Mouse (Mus musculus) stomach, adult 2 months (tissue): ENCODE data around the gene Morn4. TPM values are rescaled to one million over a fixed set of nuclear protein-coding genes. Genes with fewer than 3 reads are reported as not detected.

Experiments used
- polyA plus RNA-seq: library from polyadenylated mRNA; depleted of rRNA; stranded (reverse); fragments of >200 nt; gene quantifications from 2 replicates; pipeline ENCODE4 v1.2.3, GENCODE M21; 2012; rRNA removed

Gene Morn4
- polyA plus RNA-seq: 2.2 and 2.4 TPM in 2 replicates

GRCm38 (mm10) chr19:42086166-42086565 lies at the start of gene Morn4:
TSS of gene Morn4 (minus strand) at chr19:42086357.

GRCm38 (mm10) chr19:42128787-42129508 lies 42.8 kb upstream of the Morn4 start, which contains the start of gene Avpi1:
TSS of gene Avpi1 (minus strand) at chr19:42129059.

GRCm38 (mm10) chr19:42089748-42090595 lies 3.8 kb upstream of the Morn4 start, which contains the start of gene Pi4k2a:
TSS of gene Pi4k2a (plus strand) at chr19:42090470.

GRCm38 (mm10) chr19:42051948-42052347 lies 34.2 kb downstream of the Morn4 start, which contains the start of gene 4933411K16Rik:
TSS of gene 4933411K16Rik (plus strand) at chr19:42052248.

GRCm38 (mm10) chr19:42045269-42046102 lies 40.7 kb downstream of the Morn4 start, which contains the start of gene Hoga1:
TSS of gene Hoga1 (plus strand) at chr19:42045610.

GRCm38 (mm10) chr19:42035456-42036248 lies 50.5 kb downstream of the Morn4 start, which contains the start of gene Ankrd2:
TSS of gene Ankrd2 (plus strand) at chr19:42036000.

Other genes with a start within 250 kb of the Morn4 start
- gene Frat2, start 238.2 kb downstream of the Morn4 start, polyA plus RNA-seq: 3.4 and 5.8 TPM in 2 replicates
- 1.9 and 2.7 TPM in 2 replicates for gene Rrp12, start 190.2 kb downstream of the Morn4 start, polyA plus RNA-seq
- 105 and 148 TPM in 2 replicates for gene Pgam1, start 174.4 kb downstream of the Morn4 start, polyA plus RNA-seq
- gene Exosc1, start 152.9 kb downstream of the Morn4 start, polyA plus RNA-seq: 2.5 and 3.4 TPM in 2 replicates
- 29.1 and 32.4 TPM in 2 replicates for gene Zdhhc16, start 152.9 kb downstream of the Morn4 start, polyA plus RNA-seq
- gene Mms19, start 105.2 kb downstream of the Morn4 start, polyA plus RNA-seq: 19.0 and 22.6 TPM in 2 replicates
- 15.6 and 23.6 TPM in 2 replicates for gene Ubtd1, start 104.6 kb downstream of the Morn4 start, polyA plus RNA-seq
- gene Ankrd2, start 50.4 kb downstream of the Morn4 start, polyA plus RNA-seq: 0.09 TPM in 1 of 2 replicates, not detected in the other
- 0.39 and 0.90 TPM in 2 replicates for gene Hoga1, start 40.7 kb downstream of the Morn4 start, polyA plus RNA-seq
- gene 4933411K16Rik, start 34.1 kb downstream of the Morn4 start, polyA plus RNA-seq: not detected in 2 replicates
- gene Pi4k2a, start 4.1 kb upstream of the Morn4 start, polyA plus RNA-seq: 13.3 and 18.7 TPM in 2 replicates
- gene Avpi1, start 42.7 kb upstream of the Morn4 start, polyA plus RNA-seq: 37.5 and 71.1 TPM in 2 replicates
- gene Marveld1, start 61.0 kb upstream of the Morn4 start, polyA plus RNA-seq: 60.6 and 81.2 TPM in 2 replicates
- gene Zfyve27, start 77.6 kb upstream of the Morn4 start, polyA plus RNA-seq: 11.5 and 11.6 TPM in 2 replicates
- gene Sfrp5, start 115.9 kb upstream of the Morn4 start, polyA plus RNA-seq: 6.6 and 8.4 TPM in 2 replicates
- gene Golga7b, start 161.2 kb upstream of the Morn4 start, polyA plus RNA-seq: 0.39 and 0.63 TPM in 2 replicates